Mouse (Mus musculus) adrenal gland, adult 8-10 months (tissue): ENCODE results near the gene Akr1c12. TPM values are rescaled to one million over a fixed set of nuclear protein-coding genes. Genes with fewer than 3 reads are reported as not detected.
"Not testable (repeated sequence)": the region's sequence is repeated elsewhere in the genome, so short reads cannot be mapped to it uniquely, and the experiment has no call there.

Experiments used
- DNase-seq: peaks from one replicate; pipeline ENCODE4 v3.0.0; 2022
- total RNA-seq, 4 experiments: library from RNA; stranded (reverse); gene quantifications; 2 replicates each; pipeline ENCODE4 v1.2.4; 2022

Gene Akr1c12
- total RNA-seq = under 1 TPM in 2 of 4 experiments, not detected in 2; 0.55 to 0.65 TPM

DNA sequence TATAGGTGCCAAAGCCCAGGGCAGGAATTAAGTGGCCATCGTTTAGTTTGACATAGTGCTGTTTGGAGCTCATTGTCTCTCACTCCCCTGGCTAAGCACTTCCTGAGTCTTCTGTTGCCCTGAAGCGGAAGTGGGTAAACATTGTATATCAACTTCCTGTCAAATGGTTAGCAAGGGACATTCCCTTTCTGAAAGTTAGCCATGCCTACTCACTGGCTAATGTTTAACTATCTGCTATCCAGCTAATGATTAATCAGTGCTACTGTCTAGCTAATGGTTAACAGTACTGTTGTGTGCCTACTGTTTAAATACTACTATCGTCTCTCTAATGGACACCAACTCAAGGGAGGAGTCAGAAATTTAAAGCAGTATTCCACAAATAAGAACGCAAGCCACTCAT is at the start of gene Akr1c12:
TSS of gene Akr1c12 (minus strand) at position 150 of the 400 bp plus-strand sequence.
- no peak for DNase-seq

GRCm38 (mm10) chr13:4318773-4319172 is 39.5 kb upstream of the Akr1c12 start:
- DNase-seq = no peak

DNA sequence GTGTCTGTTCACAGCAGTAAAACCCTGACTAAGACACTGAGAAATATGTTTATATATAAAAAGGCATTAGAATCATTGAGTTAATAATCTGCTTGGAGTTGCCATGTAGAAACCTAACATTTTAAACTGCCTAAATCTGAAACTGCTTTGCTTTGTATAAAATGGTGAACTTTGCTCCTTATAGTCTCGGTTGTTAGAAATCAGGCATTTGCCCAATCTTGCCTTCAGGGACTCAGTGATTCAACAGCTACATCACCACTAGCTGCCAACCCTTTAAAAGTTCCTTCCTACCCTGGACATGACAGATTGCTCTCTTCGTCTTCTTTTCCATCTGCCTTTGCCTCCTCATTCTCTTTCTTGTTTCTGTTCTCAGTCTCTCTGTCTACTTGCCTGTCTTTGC is 34.7 kb upstream of the Akr1c12 start:
- no peak for DNase-seq

- DNase-seq = no peak
These were observed 25.8 kb upstream of the Akr1c12 start for GRCm38 (mm10) chr13:4304861-4305565.

GRCm38 (mm10) chr13:4296991-4297390 is 17.8 kb upstream of the Akr1c12 start:
- DNase-seq = no peak

GRCm38 (mm10) chr13:4281471-4282412 is 2.5 kb upstream of the Akr1c12 start:
- no peak for DNase-seq

- no peak for DNase-seq
These were observed 1.7 kb downstream of the Akr1c12 start for GRCm38 (mm10) chr13:4277526-4277925.

- DNase-seq = no peak
These were observed 8.4 kb downstream of the Akr1c12 start for GRCm38 (mm10) chr13:4270860-4271259.

GRCm38 (mm10) chr13:4265455-4265854 is 13.8 kb downstream of the Akr1c12 start:
- DNase-seq = not testable (repeated sequence)

GRCm38 (mm10) chr13:4265047-4265446 is 14.2 kb downstream of the Akr1c12 start:
- no peak for DNase-seq

DNA sequence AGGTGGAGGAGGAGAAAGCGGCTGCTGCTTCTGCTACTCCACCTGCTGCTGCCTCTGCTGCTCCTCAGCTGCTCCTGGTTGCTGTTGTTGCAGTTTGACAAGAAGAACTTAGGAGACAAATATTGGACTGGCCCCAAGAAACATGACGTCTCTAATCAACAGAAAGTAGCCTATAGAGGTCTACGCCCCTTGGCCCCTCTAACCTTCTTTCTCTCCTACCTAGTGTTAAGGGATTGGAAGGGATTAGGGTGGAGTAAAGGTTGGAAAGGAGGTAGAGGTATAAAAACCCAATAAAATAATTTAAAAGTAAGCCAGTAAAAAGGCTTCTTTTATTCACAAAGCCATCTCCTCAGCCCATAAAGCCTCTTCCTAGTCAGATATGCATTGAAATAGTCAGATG is 14.6 kb downstream of the Akr1c12 start:
- no peak for DNase-seq

DNA sequence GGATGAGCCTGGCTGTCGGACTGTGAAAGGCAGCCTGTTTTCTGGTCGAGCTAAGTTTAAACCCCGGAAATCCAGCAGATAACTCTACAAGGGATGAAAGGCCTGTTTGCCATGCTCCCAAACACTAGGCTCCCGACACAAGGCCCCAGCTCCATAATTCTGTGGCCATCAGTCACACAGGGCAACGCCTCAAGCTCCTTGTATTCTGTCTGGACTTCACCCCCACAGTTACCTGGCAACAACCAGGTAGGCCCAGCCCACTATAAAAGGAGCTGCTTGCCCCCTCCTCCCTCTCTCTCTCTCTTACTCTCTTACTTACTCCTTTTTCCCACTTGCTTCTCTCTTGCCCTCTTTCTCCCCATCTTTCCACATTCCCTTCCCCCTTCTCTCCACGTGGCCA is 21.9 kb downstream of the Akr1c12 start:
- DNase-seq = no peak

DNA sequence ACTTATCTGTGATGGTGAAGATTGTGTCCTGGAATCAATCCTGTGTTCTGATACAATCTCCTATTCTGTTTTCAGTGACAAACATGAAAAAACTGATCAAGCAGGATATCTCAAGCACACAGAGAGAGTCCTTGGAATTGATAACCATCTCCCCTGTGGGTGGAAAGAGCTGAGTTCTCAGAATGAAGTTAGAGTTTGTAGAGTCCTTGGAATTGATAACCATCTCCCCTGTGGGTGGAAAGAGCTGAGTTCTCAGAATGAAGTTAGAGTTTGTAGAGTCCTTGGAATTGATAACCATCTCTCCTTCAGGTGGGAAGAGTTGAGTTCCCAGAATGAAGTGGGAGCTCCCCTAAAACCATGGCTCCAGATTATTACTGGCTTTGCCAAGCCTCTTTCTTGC is 22.3 kb downstream of the Akr1c12 start:
- DNase-seq = not testable (repeated sequence)

GRCm38 (mm10) chr13:4249347-4249746 is 29.9 kb downstream of the Akr1c12 start:
- DNase-seq = no peak

DNA sequence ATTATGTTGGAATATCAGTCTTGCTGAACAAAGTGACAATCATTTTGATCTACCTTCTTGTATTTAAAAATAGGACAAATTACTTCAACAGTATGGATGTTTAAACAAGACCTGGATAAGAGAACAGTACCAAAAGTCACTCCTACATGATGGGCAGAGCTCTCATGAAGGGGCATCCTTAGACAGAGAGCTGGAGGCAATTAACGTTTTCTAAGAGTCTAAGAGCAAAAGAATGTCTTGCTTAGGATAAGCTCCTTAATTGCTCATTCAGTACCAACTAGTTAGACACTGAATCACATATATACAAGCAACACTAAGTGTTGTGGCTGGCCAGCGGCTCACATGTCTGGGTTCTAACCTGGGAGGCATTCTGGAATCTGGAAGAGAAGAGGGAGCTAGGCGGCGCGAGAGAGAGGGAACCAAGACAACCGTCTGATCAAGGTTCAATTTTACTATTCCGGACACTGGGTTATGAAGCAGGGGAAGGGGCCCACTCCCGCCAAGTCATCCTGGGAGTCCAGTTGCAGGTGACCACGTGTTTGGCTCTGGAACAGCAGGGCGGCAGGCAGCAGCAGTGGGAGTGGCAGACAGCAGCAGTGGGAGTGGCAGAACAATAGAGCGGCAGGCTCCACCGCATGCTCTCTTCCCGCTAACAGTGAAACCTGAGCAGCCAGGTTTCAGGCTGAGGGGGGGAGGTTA is 34.2 kb downstream of the Akr1c12 start:
- DNase-seq = no peak

- no peak for DNase-seq
These were observed 45.6 kb downstream of the Akr1c12 start for GRCm38 (mm10) chr13:4233536-4234172.

DNA sequence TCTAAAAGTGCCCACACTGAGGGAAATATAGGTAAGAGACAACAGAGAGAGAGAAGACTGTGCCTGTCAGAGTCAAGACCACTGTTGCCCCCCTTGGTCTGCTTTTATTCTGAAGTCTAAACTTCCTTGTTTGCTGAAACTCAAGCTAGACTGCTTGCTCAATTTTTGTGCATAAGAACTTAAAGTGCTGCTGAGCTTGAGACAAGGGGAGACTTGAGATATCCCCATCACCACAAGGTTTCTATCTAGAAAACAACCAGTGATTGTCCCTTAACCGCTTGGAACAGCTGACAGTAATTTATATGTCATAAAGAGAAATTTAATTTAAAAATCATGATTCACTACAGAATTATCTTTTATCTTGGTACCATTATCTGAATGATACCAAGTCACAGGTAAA is 46.1 kb downstream of the Akr1c12 start:
- DNase-seq = no peak

- no peak for DNase-seq
These were observed 48.2 kb downstream of the Akr1c12 start for GRCm38 (mm10) chr13:4230841-4231623.

DNA sequence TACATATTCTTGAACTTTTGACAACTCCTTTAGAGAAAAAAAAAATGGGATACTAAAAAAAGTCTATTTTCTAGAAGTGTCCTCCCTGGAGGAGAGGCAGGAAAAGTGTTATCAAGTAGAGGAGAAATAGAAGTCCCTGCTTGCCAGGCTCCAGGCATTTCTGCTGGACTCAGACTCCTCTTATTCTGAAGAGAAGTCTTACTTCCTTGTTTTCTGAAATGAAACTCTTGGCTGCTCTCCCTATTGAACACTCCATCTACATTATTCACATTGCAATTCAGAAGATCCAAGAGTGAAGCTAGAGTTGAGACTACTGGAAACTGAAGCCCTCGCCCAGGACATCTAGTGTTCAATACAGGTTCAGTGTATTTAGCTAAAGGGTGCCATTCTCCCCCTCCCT is 50.8 kb downstream of the Akr1c12 start, which contains the start of gene Akr1c19:
TSS of gene Akr1c19 (plus strand) at position 260 of the 400 bp plus-strand sequence.
- no peak for DNase-seq
